Mouse (Mus musculus): ENCODE measurements around the gene Tmem132d. TPM values are rescaled to one million over a fixed set of nuclear protein-coding genes. Genes with fewer than 3 reads are reported as not detected.
"Not testable (repeated sequence)": the region's sequence is repeated elsewhere in the genome, so short reads cannot be mapped to it uniquely, and the experiment has no call there.

The Tmem132d gene
- polyA plus RNA-seq, 1 experiment from 2014 or later, result 0.07 TPM

GRCm38 (mm10) chr5:127990826-127991225 is 442.1 kb downstream of the Tmem132d start:
- no peak overlapping the region for H3K4me2 ChIP-seq
- no peak for ATAC-seq (replicated peaks; ENCODE audit: insufficient number of reproducible peaks, low FRiP score, low TSS enrichment)
- no peak overlapping the region for H3K27ac ChIP-seq (ENCODE audit: low read depth, low read length)
- H3K4me3 ChIP-seq (ENCODE audit: low read depth, low read length), result no peak overlapping the region
- no peaks in the 10 kb centered on the region for H3K4me1 ChIP-seq (ENCODE audit: control insufficient read depth, insufficient read depth, low read length)
- H3K9ac ChIP-seq (ENCODE audit: low read depth, low read length), result no peak overlapping the region
- WGBS (ENCODE audit: insufficient replicate concordance), result 82% methylated on average over 5 of the region's 5 CpGs
- no peaks in the 10 kb centered on the region for H3K36me3 ChIP-seq (ENCODE audit: control insufficient read depth, insufficient read depth, low read length)
- 0 out of 2 replicates have a peak, but pooled peaks cover 2% of the 10 kb centered on the region for H3K9me3 ChIP-seq (replicated peaks; ENCODE audit: control insufficient read depth, low read length)
- H3K27me3 ChIP-seq (ENCODE audit: control insufficient read depth, insufficient read depth, low read length), result no peaks in the 10 kb centered on the region

DNA sequence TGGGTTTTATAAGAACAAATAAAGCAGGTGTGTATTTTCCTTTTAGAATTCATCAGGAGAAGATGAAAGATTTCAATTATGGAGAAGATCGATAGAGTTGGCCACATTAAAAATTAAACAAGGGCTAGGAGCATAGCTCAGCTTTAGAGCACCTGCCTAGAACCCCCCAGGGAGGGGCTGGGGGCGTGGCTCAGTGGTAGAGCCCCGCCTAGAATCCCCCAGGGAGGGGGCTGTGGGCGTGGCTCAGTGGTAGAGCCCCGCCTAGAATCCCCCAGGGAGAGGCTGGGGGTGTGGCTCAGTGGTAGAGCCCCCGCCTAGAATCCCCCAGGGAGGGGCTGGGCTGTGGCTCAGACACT is 452.9 kb downstream of the Tmem132d start:
- not testable (repeated sequence) for H3K4me1 ChIP-seq (ENCODE audit: control insufficient read depth, insufficient read depth, low read length); ATAC-seq (replicated peaks; ENCODE audit: insufficient number of reproducible peaks, low FRiP score, low TSS enrichment); H3K27ac ChIP-seq (ENCODE audit: low read depth, low read length); H3K4me2 ChIP-seq; H3K9me3 ChIP-seq (replicated peaks; ENCODE audit: control insufficient read depth, low read length); H3K36me3 ChIP-seq (ENCODE audit: control insufficient read depth, insufficient read depth, low read length); H3K4me3 ChIP-seq (ENCODE audit: low read depth, low read length); H3K27me3 ChIP-seq (ENCODE audit: control insufficient read depth, insufficient read depth, low read length); H3K9ac ChIP-seq (ENCODE audit: low read depth, low read length)
- 48% methylated on average over 6 of the region's 6 CpGs for WGBS (ENCODE audit: insufficient replicate concordance)

DNA sequence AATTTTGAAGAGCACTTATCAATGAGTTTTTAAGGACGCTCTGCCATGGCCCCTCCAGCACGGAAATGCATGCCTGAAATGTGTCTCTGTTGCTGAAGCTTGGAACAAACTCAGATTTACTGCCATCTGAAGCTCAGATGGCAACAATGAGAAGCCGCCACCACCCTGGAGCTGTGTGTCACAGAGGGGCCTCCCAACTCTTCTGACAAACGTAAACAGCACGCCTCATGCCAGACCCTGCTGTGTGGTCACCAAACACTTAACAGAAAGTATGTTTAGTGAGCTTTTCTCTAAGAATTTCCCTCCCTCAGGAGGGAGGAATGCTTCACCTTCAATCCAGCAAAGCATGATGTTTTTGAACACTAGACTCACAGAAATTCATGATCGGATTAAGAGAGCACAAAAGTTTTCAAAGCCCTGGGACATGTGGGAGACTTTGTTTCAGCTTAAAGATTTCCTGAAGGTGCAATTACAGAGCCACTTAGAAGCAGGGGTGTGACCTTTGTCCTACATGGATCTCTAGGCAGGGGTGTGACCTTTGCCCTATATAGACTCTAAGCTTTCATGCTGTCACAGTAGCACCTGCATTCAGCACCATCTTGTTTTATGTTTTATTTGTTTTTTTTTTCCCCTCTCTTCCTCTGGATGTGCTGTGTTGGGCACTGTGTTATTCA is 453.4 kb downstream of the Tmem132d start:
- Histone ChIP-seq H3K27ac (ENCODE audit: low read depth, low read length) (no peak overlapping the region), H3K9ac (ENCODE audit: low read depth, low read length) (no peak overlapping the region), H3K4me2 (no peak overlapping the region), H3K4me3 (ENCODE audit: low read depth, low read length) (no peak overlapping the region), H3K9me3 (replicated peaks; ENCODE audit: control insufficient read depth, low read length) (no peaks in the 10 kb centered on the region), H3K27me3 (ENCODE audit: control insufficient read depth, insufficient read depth, low read length) (no peaks in the 10 kb centered on the region), H3K36me3 (ENCODE audit: control insufficient read depth, insufficient read depth, low read length) (no peaks in the 10 kb centered on the region), H3K4me1 (ENCODE audit: control insufficient read depth, insufficient read depth, low read length) (no peaks in the 10 kb centered on the region)
- 53% methylated on average over 6 of the region's 6 CpGs for WGBS (ENCODE audit: insufficient replicate concordance)
- ATAC-seq (replicated peaks; ENCODE audit: insufficient number of reproducible peaks, low FRiP score, low TSS enrichment), result no peak

GRCm38 (mm10) chr5:127976661-127977060 is 456.2 kb downstream of the Tmem132d start:
- Histone ChIP-seq H3K4me1 (ENCODE audit: control insufficient read depth, insufficient read depth, low read length) (no peaks in the 10 kb centered on the region), H3K4me2 (no peak overlapping the region), H3K27ac (ENCODE audit: low read depth, low read length) (no peak overlapping the region), H3K4me3 (ENCODE audit: low read depth, low read length) (no peak overlapping the region), H3K9me3 (replicated peaks; ENCODE audit: control insufficient read depth, low read length) (no peaks in the 10 kb centered on the region), H3K36me3 (ENCODE audit: control insufficient read depth, insufficient read depth, low read length) (no peaks in the 10 kb centered on the region), H3K9ac (ENCODE audit: low read depth, low read length) (no peak overlapping the region), H3K27me3 (ENCODE audit: control insufficient read depth, insufficient read depth, low read length) (no peaks in the 10 kb centered on the region)
- 82% methylated on average over 10 of the region's 10 CpGs for WGBS (ENCODE audit: insufficient replicate concordance)
- ATAC-seq (replicated peaks; ENCODE audit: insufficient number of reproducible peaks, low FRiP score, low TSS enrichment), result no peak

- Histone ChIP-seq H3K4me2 (no peak overlapping the region), H3K36me3 (ENCODE audit: control insufficient read depth, insufficient read depth, low read length) (no peaks in the 10 kb centered on the region), H3K9ac (ENCODE audit: low read depth, low read length) (no peak overlapping the region), H3K4me1 (ENCODE audit: control insufficient read depth, insufficient read depth, low read length) (no peaks in the 10 kb centered on the region), H3K27ac (ENCODE audit: low read depth, low read length) (no peak overlapping the region), H3K27me3 (ENCODE audit: control insufficient read depth, insufficient read depth, low read length) (no peaks in the 10 kb centered on the region), H3K9me3 (replicated peaks; ENCODE audit: control insufficient read depth, low read length) (peaks cover 5% of the 10 kb centered on the region; the same call in 1 of the 2 replicates), H3K4me3 (ENCODE audit: low read depth, low read length) (no peak overlapping the region)
- no peak for ATAC-seq (replicated peaks; ENCODE audit: insufficient number of reproducible peaks, low FRiP score, low TSS enrichment)
- 79% methylated on average over 3 of the region's 3 CpGs for WGBS (ENCODE audit: insufficient replicate concordance)
These were observed 467.2 kb downstream of the Tmem132d start for GRCm38 (mm10) chr5:127965700-127966099.

DNA sequence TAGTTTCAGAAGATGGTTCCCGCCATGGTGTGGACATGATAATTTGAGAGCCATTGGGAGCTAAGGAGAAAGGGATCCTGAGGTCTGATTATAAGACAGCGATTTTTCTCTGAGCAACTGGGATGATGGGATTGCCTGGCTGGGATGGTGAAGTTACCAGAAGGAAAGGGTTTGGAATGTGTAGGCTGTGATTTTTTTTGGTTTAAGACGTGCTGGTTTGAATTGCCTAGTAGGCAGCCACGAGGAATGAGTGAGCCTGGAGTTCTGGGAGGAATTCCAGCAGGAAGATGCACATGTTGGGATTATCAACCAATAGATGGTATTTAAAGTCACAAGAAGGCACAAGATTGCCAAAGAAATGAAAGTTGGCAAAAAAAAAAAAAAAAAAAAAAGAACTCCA is 470.2 kb downstream of the Tmem132d start:
- Histone ChIP-seq H3K27me3 (ENCODE audit: control insufficient read depth, insufficient read depth, low read length) (no peaks in the 10 kb centered on the region), H3K36me3 (ENCODE audit: control insufficient read depth, insufficient read depth, low read length) (no peaks in the 10 kb centered on the region), H3K4me1 (ENCODE audit: control insufficient read depth, insufficient read depth, low read length) (no peaks in the 10 kb centered on the region), H3K9ac (ENCODE audit: low read depth, low read length) (no peak overlapping the region), H3K4me2 (no peak overlapping the region), H3K4me3 (ENCODE audit: low read depth, low read length) (no peak overlapping the region), H3K9me3 (replicated peaks; ENCODE audit: control insufficient read depth, low read length) (0 out of 2 replicates have a peak, but pooled peaks cover 3% of the 10 kb centered on the region), H3K27ac (ENCODE audit: low read depth, low read length) (no peak overlapping the region)
- ATAC-seq (replicated peaks; ENCODE audit: insufficient number of reproducible peaks, low FRiP score, low TSS enrichment), result no peak
- WGBS (ENCODE audit: insufficient replicate concordance), result 81% methylated on average over 4 of the region's 4 CpGs

- WGBS (ENCODE audit: insufficient replicate concordance), result 71% methylated on average over 17 of the region's 17 CpGs
- Histone ChIP-seq H3K4me1 (ENCODE audit: control insufficient read depth, insufficient read depth, low read length) (no peaks in the 10 kb centered on the region), H3K27ac (ENCODE audit: low read depth, low read length) (no peak overlapping the region), H3K4me3 (ENCODE audit: low read depth, low read length) (no peak overlapping the region), H3K9ac (ENCODE audit: low read depth, low read length) (no peak overlapping the region), H3K9me3 (replicated peaks; ENCODE audit: control insufficient read depth, low read length) (no peaks in the 10 kb centered on the region), H3K4me2 (no peak overlapping the region), H3K27me3 (ENCODE audit: control insufficient read depth, insufficient read depth, low read length) (no peaks in the 10 kb centered on the region), H3K36me3 (ENCODE audit: control insufficient read depth, insufficient read depth, low read length) (no peaks in the 10 kb centered on the region)
- ATAC-seq (replicated peaks; ENCODE audit: insufficient number of reproducible peaks, low FRiP score, low TSS enrichment), result no peak
These were observed 476.3 kb downstream of the Tmem132d start for GRCm38 (mm10) chr5:127956511-127957097.

DNA sequence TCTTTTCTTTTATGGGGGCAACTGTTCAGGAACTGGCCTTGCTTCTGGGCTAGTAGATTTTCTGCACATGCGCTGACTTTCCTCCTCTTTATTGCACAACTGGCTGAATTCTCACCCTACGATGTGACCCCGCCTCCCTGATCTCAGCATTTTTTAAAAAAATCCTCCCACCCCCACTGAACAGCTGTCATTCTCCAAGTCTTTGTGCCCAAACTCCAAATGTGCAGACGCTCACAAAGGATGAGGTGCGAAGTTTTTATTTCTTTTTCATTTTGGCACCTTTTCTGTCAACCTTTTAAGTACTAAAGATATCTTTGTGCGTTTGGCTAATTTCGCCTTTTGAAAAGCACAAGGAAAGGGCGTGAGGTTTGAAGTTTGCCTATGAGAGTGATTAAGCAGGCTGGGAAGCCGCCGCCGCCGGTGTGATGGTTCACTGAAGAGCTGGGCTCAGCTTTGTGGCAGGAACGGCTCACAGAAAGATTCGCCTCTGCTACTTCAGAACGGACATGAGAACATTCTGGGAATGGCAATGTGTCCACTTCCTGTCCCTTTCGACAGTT is 478.6 kb downstream of the Tmem132d start:
- no peaks in the 10 kb centered on the region for H3K27me3 ChIP-seq (ENCODE audit: control insufficient read depth, insufficient read depth, low read length)
- no peak overlapping the region for H3K4me3 ChIP-seq (ENCODE audit: low read depth, low read length)
- no peaks in the 10 kb centered on the region for H3K9me3 ChIP-seq (replicated peaks; ENCODE audit: control insufficient read depth, low read length)
- no peak overlapping the region for H3K27ac ChIP-seq (ENCODE audit: low read depth, low read length)
- ATAC-seq (replicated peaks; ENCODE audit: insufficient number of reproducible peaks, low FRiP score, low TSS enrichment), result no peak
- no peaks in the 10 kb centered on the region for H3K4me1 ChIP-seq (ENCODE audit: control insufficient read depth, insufficient read depth, low read length)
- 74% methylated on average over 16 of the region's 16 CpGs for WGBS (ENCODE audit: insufficient replicate concordance)
- no peak overlapping the region for H3K4me2 ChIP-seq
- no peak overlapping the region for H3K9ac ChIP-seq (ENCODE audit: low read depth, low read length)
- no peaks in the 10 kb centered on the region for H3K36me3 ChIP-seq (ENCODE audit: control insufficient read depth, insufficient read depth, low read length)

GRCm38 (mm10) chr5:127952800-127953199 is 480.1 kb downstream of the Tmem132d start:
- Histone ChIP-seq H3K4me3 (ENCODE audit: low read depth, low read length) (no peak overlapping the region), H3K27me3 (ENCODE audit: control insufficient read depth, insufficient read depth, low read length) (no peaks in the 10 kb centered on the region), H3K27ac (ENCODE audit: low read depth, low read length) (no peak overlapping the region), H3K9ac (ENCODE audit: low read depth, low read length) (no peak overlapping the region), H3K4me2 (no peak overlapping the region), H3K9me3 (replicated peaks; ENCODE audit: control insufficient read depth, low read length) (no peaks in the 10 kb centered on the region), H3K4me1 (ENCODE audit: control insufficient read depth, insufficient read depth, low read length) (no peaks in the 10 kb centered on the region), H3K36me3 (ENCODE audit: control insufficient read depth, insufficient read depth, low read length) (no peaks in the 10 kb centered on the region)
- WGBS (ENCODE audit: insufficient replicate concordance), result 63% methylated on average over 6 of the region's 6 CpGs
- ATAC-seq (replicated peaks; ENCODE audit: insufficient number of reproducible peaks, low FRiP score, low TSS enrichment), result no peak
